Comparison of ENCODE assay signal across 1 mouse cellular context in genomic region chr5:135917327-135918058, GRCm38 (mm10).
TF ChIP-seq lines count a peak whose summit lies in the region.

No protein-coding gene starts in this region.

TF ChIP-seq in MEL, 35 proteins besides CTCF, POLR2A, EP300 and RAD21 (continued from another document):
- no peak for TF ChIP-seq RCOR1 (IDR thresholded peaks at IDR 0.05; ENCODE audit: low read depth, low read length)
- no peak for TF ChIP-seq MEF2A (IDR thresholded peaks at IDR 0.05; ENCODE audit: extremely low read depth, insufficient replicate concordance, low read depth, low read length, poor library complexity, severe bottlenecking)
- TF ChIP-seq MYC (IDR thresholded peaks at IDR 0.05; ENCODE audit: low read depth, low read length) = no peak
- no peak for TF ChIP-seq TBP (IDR thresholded peaks at IDR 0.05; ENCODE audit: low read depth, low read length)
